Mouse (Mus musculus): ENCODE data around the gene Kng2. TPM values are rescaled to one million over a fixed set of nuclear protein-coding genes. Genes with fewer than 3 reads are reported as not detected.
"Not testable (repeated sequence)": the region's sequence is repeated elsewhere in the genome, so short reads cannot be mapped to it uniquely, and the experiment has no call there.

Kng2 gene
- total RNA-seq (2015; ENCODE audit: low replicate concordance) (not detected in 2 replicates), total RNA-seq (2017; ENCODE audit: low replicate concordance) (2.1 and 3.2 TPM in 2 replicates)

GRCm38 (mm10) chr16:23028966-23029600, at the start of gene Kng2:
Gene Kng2 (minus strand): TSS chr16:23029482.
- ATAC-seq (replicated peaks; ENCODE audit: low FRiP score, poor library complexity, severe bottlenecking) = not testable (repeated sequence)

GRCm38 (mm10) chr16:23077516-23077915, 48.2 kb upstream of the Kng2 start:
- not testable (repeated sequence) for ATAC-seq (replicated peaks; ENCODE audit: low FRiP score, poor library complexity, severe bottlenecking)

GRCm38 (mm10) chr16:23060781-23061325, 31.6 kb upstream of the Kng2 start:
- not testable (repeated sequence) for ATAC-seq (replicated peaks; ENCODE audit: low FRiP score, poor library complexity, severe bottlenecking)

- ATAC-seq (replicated peaks; ENCODE audit: low FRiP score, poor library complexity, severe bottlenecking) = not testable (repeated sequence)
Observed at GRCm38 (mm10) chr16:23059630-23060029, 30.3 kb upstream of the Kng2 start.

- not testable (repeated sequence) for ATAC-seq (replicated peaks; ENCODE audit: low FRiP score, poor library complexity, severe bottlenecking)
Observed at GRCm38 (mm10) chr16:23057668-23058447, 28.6 kb upstream of the Kng2 start, which contains the start of gene Kng1. Gene Kng1 (plus strand): TSS chr16:23057865.

GRCm38 (mm10) chr16:23046319-23046718, 17.0 kb upstream of the Kng2 start:
- no peak for ATAC-seq (replicated peaks; ENCODE audit: low FRiP score, poor library complexity, severe bottlenecking)

GRCm38 (mm10) chr16:23040876-23041275, 11.6 kb upstream of the Kng2 start:
- ATAC-seq (replicated peaks; ENCODE audit: low FRiP score, poor library complexity, severe bottlenecking) = no peak

GRCm38 (mm10) chr16:23039281-23039680, 10.0 kb upstream of the Kng2 start:
- no peak for ATAC-seq (replicated peaks; ENCODE audit: low FRiP score, poor library complexity, severe bottlenecking)

- no peak for ATAC-seq (replicated peaks; ENCODE audit: low FRiP score, poor library complexity, severe bottlenecking)
Observed at GRCm38 (mm10) chr16:23037744-23038143, 8.5 kb upstream of the Kng2 start.

GRCm38 (mm10) chr16:23033673-23034072, 4.4 kb upstream of the Kng2 start:
- no peak for ATAC-seq (replicated peaks; ENCODE audit: low FRiP score, poor library complexity, severe bottlenecking)

GRCm38 (mm10) chr16:23030673-23031435, 1.6 kb upstream of the Kng2 start:
- no peak for ATAC-seq (replicated peaks; ENCODE audit: low FRiP score, poor library complexity, severe bottlenecking)

GRCm38 (mm10) chr16:23027341-23027740, 1.9 kb downstream of the Kng2 start:
- ATAC-seq (replicated peaks; ENCODE audit: low FRiP score, poor library complexity, severe bottlenecking) = not testable (repeated sequence)

GRCm38 (mm10) chr16:23026582-23026981, 2.7 kb downstream of the Kng2 start:
- no peak for ATAC-seq (replicated peaks; ENCODE audit: low FRiP score, poor library complexity, severe bottlenecking)

- ATAC-seq (replicated peaks; ENCODE audit: low FRiP score, poor library complexity, severe bottlenecking) = no peak
Observed at GRCm38 (mm10) chr16:23025111-23025510, 4.2 kb downstream of the Kng2 start.

GRCm38 (mm10) chr16:23020571-23020970, 8.7 kb downstream of the Kng2 start:
- ATAC-seq (replicated peaks; ENCODE audit: low FRiP score, poor library complexity, severe bottlenecking) = not testable (repeated sequence)

GRCm38 (mm10) chr16:23014645-23015044, 14.6 kb downstream of the Kng2 start:
- not testable (repeated sequence) for ATAC-seq (replicated peaks; ENCODE audit: low FRiP score, poor library complexity, severe bottlenecking)

GRCm38 (mm10) chr16:23013786-23014185, 15.5 kb downstream of the Kng2 start:
- not testable (repeated sequence) for ATAC-seq (replicated peaks; ENCODE audit: low FRiP score, poor library complexity, severe bottlenecking)

GRCm38 (mm10) chr16:22996951-22997350, 32.3 kb downstream of the Kng2 start:
- not testable (repeated sequence) for ATAC-seq (replicated peaks; ENCODE audit: low FRiP score, poor library complexity, severe bottlenecking)

- ATAC-seq (replicated peaks; ENCODE audit: low FRiP score, poor library complexity, severe bottlenecking) = no peak
Observed at GRCm38 (mm10) chr16:22967383-22968030, 61.8 kb downstream of the Kng2 start.
